Mouse (Mus musculus) frontal cortex, postnatal 10 days (tissue): ENCODE results near the gene Ikzf4.
A peak's percentile ranks its signal among the peaks of the same experiment; 100 is the strongest.

Source experiments
- DNase-seq, 2 experiments: peaks; one replicate each; pipeline ENCODE4 v3.0.0; 2022; ENCODE audit warnings: low spot score in 2 of 2, mixed read lengths in 1 of 2

Ikzf4 gene

DNA sequence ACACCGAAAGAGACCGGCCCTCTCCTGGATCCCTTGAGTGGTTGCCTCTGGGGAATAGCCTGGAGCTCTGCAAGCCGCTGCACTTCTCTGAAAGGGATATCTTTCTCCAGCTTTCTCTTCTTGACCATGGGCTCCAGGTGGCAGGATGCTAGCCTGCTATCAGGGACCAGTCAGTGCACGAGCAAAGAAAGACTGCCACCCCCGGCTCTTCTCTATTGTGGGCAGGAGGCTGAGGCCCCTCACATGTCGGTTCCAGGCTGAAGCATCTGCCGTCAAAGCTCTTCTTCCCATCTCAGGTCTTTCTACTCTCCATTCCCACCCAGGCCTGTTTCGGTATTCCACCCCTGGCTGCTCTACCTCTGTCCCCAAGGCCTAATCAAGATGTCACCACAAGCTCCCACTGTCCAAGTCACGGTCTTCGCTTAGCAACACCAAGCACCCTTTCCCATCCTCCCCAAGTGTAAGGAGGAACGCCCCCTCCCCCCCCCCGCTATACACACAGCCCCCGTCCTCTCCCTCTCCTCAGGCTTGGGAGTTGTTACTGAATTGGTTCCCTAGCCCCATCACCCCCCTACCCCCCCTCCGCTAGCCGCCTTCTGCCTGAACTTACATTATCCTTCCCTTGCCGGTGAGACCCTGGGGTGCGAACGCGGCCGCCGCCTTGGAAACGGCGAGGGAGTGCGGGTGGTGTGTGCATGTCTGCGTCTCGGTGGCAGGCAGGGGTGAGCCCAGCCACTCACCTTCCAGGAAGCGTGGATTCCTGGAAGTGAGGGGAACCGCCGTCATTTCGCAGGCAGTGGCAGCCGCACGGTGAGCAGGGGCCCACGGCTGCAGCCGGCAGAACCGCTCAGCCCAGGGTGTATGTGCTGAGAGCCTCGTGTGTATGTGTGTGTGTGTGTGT, at the start of gene Ikzf4:
TSS of gene Ikzf4 (minus strand) at position 881 of the 901 bp plus-strand sequence.
- peak; percentile 36 to 58 for DNase-seq

DNA sequence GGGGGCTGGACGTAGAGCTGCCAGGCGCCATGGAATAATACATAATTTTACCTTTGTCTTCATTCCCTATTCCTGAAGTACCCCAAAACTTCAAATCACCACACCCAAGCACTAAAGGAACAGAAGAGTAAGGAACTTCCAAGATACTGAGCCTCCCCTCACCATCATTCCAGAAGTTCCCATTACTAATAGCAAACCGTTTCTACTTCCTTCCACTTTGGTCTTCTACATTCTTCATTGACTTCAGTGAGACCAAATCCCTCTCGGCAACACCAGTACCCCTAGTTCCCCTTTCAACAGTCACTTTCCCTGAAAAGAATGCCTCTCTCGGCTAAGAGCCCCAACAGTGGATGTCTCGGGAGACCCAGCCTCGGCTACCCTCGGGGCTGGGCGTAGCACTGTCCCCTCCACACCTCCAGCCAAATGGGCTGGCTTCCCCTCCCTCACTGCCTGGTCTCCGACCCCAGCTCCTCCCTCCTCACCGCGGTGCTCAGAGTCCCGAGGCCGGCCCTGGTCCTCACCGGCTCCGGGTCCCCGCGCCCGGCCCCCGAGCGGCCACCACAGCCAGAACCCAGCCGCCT, 49.7 kb upstream of the Ikzf4 start:
- no peak for DNase-seq

DNA sequence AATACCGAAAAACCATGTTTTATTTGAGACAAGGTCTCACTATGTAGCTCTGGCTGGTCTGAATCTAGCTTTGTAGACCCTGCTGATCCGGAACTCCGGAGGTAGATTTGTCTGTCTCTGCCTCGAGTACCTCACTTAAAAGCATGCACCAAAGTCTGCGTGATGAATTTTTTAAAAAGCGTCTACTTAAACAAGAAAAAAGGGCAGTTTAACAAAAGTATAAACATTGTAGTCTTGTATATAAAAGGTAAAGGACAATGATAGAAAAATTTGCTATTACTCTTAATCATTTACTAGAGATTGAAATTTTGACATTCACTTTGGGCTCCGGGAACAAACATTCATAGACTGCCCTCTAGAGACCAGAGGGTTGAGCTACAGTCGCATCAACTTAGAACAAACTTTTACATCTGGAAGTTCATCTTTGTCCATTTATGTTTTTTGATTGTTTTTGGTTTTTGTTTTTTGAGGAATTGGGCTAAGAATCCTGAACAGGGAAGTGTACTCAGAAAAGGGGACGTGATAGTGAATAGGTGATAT, 28.7 kb upstream of the Ikzf4 start:
- no peak for DNase-seq

DNA sequence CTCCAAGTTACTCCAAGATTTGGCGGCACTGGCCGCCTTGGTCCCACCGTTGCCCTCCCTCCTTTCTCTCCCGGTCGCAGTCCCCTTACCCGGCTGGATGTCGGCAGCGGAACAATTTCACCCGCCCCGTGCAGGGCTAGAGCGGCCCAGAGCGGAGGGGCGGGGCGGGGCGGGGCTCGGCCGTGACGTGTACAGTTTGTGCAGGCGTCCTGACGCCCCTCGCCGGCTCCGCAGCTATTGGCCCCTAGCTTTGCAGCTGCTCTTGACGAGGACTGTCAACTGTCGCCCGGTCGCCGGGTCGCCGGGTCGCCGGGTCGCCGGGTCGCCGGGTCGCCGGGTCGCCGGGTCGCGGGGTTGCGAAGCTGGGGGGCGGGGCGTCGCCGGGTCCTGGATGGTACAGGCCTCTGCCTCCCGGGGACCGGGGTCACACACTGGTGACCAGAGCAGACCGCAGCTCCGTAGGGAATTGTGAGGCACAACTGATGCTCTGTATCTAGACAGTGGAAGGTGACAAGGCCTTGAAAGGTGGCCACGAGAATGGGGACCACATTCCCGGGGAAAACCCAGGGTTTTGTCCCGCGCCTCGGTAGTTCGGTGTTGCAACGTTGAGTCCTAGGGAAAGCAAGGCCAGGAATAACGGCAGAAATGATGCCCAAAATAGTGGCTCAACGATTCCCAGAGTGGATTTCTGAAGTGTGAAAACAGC, 28.1 kb upstream of the Ikzf4 start, which contains the start of gene Suox:
TSS of gene Suox (minus strand) at position 311 of the 706 bp plus-strand sequence.
- DNase-seq: peak; percentile 72 to 83

DNA sequence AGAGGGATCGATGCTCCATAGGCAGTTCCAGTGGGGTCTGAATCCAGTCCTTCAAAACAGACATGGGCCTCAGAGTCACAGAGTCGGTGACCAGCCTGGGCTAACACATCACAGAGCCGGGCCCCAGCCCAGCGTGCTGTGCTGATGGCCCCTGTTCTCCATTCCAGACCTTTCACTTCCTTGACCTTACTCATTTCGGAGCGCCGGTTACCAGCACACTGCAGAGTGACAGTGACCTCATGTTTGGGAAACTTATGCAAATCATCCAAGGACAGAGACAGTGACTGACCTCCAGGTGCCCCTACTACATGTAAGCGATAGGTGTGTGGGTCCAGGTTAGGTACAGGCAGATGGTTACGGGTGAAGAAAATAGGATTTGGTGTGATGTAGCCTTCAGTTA, 25.4 kb upstream of the Ikzf4 start:
- DNase-seq: no peak

DNA sequence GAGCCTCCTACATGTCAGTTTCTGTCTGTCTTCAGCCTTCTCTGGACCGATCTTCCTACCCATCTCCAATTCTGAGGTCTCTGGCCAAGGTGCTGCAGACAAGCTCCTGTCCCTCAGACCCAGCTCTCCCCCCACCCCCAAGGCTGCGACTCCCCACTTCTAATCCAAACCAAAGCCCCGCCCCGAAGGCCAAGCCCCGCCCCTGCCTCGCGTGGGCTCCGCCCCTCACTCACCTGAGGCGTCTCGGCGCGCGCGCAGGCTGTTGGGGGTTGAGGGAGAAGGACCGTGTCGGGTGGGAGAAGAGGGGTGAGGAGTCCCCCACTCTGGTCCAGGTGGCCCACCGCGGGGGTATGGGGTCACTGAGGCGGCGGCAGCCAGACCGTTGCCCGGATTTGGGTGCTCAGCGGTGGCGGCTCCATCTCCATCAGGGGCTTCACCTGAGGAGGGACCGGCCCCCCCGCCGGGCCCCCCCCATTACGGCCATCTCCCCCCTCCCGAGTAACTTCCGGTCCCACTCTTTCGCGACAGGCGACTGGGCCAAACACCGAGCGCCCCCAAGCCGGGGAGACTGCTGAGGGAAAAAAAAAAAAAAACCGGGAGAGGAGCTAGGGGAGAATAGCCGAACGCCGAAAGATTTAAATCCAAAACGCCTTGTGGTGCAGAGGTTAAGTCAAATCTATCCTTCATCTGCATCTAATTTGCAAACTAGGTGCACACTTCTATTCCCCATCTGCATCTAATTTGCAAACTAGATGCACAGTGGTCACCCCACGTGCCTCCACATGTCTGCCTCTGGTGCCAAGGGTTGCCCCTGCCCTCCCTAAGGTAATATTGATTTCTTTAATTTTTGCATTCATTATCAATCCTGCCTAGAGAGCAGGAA, 23.2 kb upstream of the Ikzf4 start:
- DNase-seq: peak; percentile 42 to 64

DNA sequence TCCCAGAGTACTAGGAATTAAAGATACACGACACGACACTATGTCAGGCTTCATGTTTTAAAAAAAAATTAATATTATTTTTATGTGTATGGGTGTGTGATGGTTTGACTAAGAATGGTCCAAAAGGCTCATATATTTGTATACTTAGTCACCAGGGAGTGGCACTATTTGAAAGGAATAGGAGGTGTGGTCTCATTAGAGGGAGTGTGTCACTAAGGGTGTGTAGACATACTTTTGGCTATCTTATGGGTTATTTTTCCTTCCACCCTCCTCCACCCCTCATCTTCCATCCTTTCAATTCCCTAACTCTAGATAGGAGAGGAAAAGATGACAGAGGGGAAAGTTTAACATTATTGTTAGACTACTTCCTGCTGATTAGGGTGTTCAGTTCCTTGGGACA, 20.0 kb upstream of the Ikzf4 start:
- DNase-seq: no peak

DNA sequence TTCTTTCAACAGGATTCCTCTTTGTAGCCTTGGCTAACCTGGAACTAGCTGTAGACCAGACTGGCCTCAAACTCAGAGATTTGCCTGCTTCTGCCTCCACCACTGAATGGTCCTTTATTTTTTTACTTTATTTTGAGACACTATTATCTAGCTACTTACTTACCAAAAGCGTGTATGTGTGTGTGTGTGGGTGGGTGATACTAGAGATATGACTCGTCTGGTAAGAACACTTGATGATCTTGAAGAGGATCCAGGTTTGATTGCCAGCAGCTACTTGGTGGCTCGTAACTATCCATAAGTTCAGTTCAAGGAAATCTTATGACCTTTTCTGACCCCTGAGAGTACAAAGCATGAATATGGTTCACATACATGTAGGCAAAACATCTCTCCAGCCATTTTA, 19.5 kb upstream of the Ikzf4 start:
- no peak for DNase-seq

DNA sequence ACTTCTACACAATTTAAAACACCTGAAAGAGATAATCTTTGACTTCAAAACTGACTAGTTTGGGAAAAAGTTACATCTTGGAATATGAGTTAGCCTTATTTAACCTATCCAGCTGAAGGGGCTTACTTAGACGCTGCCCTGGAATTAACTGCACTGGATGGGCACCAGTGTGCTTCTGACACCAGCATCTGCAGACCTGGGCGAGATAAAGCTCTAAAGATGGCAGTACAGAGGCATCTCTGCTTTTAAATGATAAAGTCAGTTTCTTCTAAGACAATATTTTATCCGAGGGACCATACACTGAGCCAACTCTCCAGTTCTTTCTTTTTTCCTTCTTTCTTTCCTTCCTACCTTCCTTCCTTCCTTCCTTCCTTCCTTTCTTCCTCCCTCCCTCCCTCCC, 19.0 kb upstream of the Ikzf4 start:
- no peak for DNase-seq

DNA sequence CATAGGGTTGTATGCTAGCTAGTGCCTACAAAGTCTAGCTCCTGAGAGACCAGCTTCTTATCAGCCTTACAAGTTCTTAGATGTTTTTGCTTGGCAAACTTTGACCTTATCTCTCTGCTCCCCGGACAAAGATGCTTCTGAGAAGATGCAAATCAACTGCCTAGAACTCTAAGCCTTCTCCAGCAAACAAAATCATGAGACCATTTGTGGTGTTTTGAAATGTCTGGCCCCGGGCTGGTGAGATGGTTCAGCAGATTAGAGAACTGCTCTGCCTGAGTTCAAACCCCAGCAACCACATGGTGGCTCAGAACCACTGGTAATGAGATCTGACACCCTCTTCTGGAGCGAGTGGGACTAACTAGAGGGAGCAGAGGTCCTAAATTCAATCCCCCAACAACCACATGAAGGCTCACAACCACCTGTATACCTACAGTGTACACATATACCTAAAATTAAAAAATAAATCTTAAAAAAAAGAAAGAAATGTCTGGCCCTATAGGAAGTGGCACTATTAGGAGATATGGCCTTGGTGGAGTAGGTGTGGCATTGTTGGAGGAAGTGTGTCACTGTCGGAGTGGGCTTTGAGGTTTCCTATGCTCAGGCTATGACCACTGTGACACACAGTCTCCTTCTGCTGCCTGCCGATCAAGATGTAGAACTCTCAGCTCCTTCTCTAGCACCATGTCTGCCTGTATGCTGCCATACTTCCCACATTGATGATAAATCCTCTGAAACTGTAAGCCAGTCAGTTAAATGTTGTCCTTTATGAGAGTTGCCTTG, 17.8 kb upstream of the Ikzf4 start:
- DNase-seq: no peak

DNA sequence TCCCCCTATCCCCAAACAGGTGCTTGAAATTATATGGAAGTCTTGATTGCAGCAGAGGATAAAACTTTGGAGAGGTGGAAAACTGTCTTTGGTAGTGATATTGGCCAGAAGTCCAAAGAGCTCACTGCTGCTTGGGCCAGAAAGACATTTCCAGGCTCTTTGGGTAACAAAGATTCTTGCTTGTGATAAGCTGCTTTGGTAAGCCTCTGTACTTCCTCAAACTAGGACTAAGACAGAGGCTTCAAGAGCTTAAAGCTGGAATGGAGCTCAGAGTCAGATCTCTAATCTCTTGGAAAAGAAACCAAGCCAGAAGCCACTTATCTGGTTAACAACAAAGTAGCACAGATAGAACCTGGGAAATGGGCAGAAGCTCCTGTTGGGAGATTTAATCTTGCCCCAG, 16.7 kb upstream of the Ikzf4 start:
- no peak for DNase-seq

DNA sequence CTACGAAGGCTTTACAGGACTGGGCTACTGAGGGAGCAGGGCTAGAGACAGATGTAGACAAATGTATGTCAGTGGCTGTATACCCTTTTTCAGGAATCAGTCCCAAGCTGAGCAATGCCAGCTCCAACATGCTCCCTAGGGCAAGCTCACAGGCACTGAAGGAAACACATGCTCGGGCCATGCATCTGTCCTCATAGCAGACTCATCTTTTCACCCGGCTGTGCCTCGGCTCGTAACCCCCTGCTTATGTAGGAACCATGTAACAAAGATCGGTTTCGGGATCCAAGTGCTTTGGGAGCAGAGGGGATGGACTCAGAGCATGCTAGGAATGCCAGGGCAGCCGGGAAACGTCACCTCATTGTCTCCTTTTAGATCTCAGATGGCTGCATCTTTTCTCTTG, 13.7 kb upstream of the Ikzf4 start:
- DNase-seq: no peak

DNA sequence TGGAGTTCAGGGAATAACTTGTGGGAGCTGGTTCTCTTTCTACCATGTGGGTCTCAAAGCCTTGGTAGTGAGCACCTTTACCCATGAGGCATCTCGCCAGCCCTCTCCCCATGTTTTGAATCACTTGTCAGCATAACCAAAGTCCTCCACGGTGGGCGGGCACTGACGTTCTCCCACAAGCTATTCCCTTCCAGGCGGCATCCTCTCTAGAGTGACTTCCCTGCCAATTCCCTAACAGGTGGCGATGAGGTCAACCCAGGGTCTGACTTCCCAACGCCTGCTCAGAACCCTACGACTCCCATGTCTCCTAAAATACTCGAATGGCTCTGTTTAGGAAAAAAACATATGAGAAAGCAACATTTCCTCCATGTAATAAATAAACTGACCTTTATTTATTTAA, 12.1 kb upstream of the Ikzf4 start:
- DNase-seq: no peak

DNA sequence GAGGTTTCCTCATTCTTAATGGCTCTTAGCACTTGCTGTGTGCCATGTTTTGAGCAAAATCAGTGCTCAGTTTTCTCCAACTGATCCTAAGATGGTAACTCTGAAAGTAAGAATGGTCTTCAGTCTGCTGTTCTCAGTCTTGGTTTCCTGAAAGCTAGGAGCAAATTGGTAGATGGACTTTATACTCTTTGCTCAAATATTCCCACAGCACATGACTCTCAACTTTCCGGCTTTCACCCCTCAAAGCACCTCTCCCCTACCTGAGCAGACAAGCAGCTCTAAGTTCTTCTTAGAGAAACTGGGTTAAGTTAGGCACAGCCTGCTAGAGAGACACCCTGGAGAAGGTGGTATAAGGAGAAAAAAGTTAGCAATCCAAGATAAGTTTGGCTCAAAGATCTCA, 10.9 kb upstream of the Ikzf4 start:
- no peak for DNase-seq

DNA sequence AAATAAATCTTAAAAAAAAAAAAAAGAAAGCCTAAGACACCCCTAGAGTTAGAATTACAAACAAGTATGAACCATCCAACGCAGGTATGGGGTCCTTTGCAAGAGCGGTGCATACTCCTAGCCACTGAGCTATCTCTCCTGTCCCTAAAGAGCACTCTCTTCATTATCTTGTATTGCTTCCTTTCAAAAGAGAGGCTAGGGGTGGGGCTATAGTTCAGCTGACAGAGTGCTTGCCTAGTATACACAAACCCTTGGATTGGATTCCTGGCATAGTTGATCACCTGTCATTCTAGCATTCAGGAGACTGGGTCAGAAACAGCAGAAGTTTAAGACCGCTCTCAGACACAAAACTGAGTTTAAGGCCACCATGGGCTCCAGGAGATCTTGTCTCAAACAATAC, 9.5 kb upstream of the Ikzf4 start:
- DNase-seq: no peak

DNA sequence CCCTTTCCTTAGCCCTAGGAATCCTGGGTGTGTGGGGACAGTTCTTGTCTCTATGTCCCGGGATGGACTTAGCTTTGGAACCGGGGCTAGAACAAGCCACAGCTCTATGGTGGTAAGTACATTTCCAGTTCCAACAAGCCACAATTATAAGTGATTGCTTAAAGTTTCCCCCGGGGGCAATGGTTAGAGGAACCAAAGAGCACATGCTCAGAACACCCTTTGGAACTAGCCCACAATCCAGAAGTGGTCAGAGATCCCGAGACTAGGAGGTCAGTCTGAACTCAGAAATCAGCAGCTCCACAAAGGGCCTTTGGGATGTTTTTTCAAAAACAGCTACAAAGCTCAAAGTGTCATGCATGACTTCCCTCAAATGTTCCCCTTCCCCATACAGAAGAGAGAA, 8.1 kb upstream of the Ikzf4 start:
- DNase-seq: no peak

DNA sequence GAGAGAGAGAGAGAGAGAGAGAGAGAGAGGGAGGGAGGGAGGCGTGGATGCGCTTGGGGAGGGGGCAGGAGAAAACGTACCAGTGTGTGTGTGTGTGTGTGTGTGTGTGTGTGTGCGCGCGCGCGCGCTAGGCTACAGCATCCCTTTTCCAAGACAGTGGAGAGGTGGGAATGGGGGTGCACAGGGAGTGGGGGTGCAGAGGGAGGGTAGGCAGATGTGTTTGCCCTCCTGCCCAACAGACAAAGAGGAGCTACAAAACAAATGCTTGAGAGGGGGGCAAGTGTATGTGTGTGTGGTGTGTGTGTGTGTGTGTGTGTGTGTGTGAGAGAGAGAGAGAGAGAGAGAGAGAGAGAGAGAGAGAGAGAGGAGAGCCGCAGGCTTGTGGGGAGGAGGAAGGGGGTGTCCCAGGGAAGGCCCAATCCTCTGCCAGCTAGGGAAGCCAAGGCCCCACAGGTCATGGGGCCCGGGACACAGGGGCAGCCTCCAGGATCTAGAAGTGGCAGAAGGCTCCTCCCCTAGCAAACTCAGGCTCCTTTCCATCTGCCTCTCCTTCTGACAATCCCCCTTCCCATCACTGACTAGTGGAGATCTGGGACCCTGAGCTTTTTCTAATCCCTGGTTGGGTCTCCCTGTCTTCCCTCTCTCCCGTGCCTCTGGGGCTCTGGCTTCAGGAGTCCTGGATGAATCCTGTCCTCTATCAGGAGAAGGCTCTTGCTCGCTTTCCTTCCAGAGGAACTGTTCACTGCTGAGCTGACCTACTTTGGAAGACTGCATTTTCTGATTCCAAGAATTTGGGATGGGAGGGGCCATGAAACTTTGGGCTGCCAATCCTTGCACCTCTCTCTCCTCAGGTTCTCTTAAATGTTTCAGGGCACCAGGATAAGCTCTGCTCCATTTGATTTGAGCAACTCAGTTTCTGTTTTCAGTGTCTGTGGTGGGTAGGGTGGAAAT, 623 bp upstream of the Ikzf4 start:
- peak; percentile 54 to 56 for DNase-seq

DNA sequence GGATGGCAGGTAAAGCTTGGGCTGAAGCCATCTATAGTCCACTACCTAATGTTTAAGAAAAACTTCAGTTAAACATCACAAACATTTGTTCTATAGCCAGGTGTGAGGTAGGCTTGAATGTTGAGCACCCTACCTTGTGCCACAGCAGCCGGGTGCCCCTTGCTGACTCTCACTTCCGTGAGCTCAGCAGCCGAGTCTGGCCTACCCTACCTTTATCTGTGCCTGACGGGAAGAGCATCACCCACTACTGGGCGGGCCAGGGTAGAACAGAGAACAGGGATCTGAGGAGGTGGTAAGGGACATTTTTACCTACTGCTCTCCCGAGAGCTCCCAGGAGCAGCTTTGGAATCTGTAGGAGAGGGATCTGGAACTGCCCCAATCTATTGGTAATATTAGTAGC, 3.0 kb downstream of the Ikzf4 start:
- DNase-seq: no peak

DNA sequence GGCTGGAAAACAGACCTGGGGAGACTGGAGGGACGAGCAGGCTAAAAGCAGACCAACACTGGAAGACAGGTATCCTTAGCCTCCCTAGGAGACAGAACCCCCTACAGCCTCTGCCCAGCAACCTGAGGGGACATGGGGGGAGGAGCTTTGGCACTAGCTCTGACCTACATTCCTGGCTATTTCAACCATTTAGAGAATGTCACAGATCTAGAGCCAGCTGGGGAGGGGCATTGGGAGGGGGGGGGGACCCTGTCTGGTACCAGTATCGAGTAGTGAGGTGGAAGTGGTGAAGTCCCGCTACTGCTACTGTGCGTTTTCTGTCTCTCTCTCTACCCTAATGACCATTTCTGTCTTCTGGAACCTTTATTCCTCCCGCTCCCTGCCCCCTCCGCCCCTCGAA, 3.9 kb downstream of the Ikzf4 start:
- no peak for DNase-seq
